Mouse (Mus musculus): ENCODE results near the gene Gm21488. TPM values are rescaled to one million over a fixed set of nuclear protein-coding genes. Genes with fewer than 3 reads are reported as not detected.

The Gm21488 gene
- total RNA-seq (2023): not detected in 4 replicates

GRCm38 (mm10) chrY:27521820-27522219, at the start of gene Gm21488:
Gm21488 (minus strand) TSS chrY:27521920.

